Mouse (Mus musculus): ENCODE data around the gene Tmprss13.

Tmprss13 gene

DNA sequence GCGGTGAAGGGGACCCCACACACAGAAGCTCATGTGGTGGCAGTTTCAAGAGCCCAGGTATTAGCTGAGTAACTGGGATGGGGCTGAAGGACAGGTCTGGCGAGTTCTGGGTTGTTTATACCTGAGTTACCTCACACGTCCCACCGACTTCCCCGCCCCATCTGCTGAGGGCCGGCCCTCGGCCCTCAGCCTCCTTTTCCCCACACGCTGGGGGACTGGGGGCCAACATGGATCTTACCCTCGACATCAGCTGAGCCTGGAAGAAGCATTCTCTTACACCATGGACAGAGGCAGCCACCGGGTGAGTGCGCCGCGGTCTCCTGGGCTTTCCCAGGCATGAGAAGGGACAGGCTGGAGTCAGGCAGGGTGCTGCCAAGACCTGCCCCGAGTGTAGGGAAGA, at the start of gene Tmprss13:
Gene Tmprss13 (plus strand): TSS at position 246 of the 400 bp plus-strand sequence.
- DNase-seq (ENCODE audit: inconsistent age in 2 of 2, low spot score in 1 of 2), result no peak

DNA sequence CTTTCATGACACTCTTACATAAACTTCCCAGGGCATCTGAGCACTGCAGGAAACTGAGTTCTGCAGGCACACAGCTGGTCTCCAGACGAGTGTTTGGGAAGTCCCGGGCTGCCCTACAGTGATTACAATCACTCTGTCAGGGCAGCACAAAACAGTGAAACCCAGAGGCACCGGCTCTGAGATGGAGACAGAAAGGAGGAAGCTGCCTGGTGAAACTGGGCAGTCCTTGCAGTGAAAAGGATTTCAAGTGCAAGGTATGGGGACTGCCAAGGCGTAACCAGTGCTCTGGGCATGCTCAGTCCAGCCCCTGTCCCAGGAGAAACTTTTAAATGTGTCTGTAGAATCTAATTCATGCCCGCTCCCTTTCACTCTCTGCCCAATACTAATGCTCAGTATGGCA, 46.7 kb upstream of the Tmprss13 start:
- no peak for DNase-seq (ENCODE audit: inconsistent age in 2 of 2, low spot score in 1 of 2)

DNA sequence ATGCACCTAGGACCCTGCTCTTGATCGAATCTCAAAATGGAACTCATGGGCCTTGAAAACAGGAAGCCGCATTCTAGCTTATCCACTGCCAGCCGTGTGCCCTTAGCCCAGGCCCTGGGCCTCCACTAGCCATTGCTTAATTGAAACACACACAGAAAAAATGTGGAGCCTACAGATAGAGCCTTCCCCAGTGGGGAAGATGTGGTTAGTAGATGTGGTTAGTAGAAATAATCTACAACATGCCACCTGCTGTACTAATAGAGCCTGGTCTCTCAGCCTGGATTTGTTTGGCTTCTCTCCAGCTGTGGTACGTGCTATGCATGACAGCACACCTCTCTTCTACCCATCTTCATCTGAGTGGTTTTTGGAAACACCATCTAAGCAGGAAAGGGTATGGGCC, 44.7 kb upstream of the Tmprss13 start:
- DNase-seq (ENCODE audit: inconsistent age in 2 of 2, low spot score in 1 of 2), result no peak

DNA sequence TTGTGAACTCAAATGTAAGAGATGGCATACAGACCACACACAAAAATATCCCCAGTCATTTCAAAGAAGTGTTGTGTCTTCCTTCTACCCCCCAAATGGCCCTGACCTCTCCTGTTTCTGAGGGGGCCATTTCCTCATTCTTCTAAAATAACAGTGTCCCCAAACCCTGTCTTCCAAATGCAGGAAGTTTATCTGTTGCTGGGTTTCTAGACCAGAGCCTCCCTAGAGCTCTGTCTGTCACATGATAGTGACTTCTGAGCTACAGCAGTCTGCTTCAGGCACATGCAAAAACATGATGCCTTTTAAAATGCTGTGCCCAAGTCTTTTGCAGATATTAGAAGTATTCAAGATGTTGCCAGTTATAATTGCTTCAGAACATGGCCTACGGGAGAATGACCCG, 44.3 kb upstream of the Tmprss13 start:
- no peak for DNase-seq (ENCODE audit: inconsistent age in 2 of 2, low spot score in 1 of 2)

DNA sequence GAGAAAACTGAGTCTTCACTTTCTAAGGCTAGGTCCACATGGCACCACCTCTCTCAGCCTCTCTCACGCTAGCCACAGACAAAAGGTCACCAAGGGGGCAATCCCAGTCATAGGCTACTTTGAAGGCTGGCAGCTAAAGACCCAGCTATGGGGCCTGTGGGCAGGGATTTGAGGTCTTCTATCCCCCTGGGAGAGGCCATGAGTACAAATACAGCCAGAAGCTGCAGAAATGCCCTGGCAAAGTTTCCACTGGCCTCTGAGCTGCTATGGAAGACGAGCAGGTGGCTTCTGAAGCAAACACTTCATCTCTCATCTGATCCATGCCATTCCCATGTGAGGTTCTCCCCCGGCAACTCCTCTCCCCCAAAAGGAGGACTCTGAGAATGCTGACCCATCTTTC, 38.8 kb upstream of the Tmprss13 start:
- DNase-seq (ENCODE audit: inconsistent age in 2 of 2, low spot score in 1 of 2), result no peak

DNA sequence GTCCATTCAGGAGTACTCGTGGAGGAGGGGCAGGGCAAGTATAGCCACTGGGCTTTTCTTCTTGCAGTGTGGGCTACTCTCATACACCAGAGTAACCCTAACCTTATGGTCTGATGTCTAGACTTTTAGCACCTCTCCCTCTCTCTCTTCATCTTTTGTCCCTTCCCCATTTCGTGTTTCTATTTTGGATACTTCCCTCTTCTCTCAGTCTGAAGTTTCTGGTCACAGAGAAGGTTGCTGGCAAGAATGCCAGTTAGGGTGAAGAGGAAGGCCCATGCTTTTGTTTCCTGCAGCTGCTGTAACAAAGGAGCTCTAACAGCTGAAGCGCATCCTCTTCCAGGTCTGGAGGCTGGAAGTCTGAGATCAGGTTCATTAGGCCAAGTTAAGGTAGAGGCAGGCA, 38.0 kb upstream of the Tmprss13 start:
- DNase-seq (ENCODE audit: inconsistent age in 2 of 2, low spot score in 1 of 2), result no peak

DNA sequence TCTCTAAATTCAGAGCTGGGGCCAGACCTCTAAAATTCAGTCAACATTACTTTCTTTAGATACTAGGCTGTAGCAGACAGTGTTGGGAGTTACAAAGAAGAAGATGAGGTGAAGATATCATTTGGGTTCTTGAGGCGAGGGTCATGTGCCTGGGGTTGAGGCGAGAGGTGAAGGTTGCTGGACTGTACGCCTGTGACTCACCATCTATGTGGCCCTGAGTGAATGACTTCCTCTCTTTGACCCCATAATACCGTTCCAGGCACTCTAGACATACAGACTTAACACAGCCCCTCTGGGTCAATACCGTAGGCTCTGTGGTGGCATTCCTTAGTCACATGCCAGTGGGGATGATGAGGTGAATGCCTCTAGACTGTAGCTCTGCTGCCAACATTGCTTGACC, 36.4 kb upstream of the Tmprss13 start:
- no peak for DNase-seq (ENCODE audit: inconsistent age in 2 of 2, low spot score in 1 of 2)

DNA sequence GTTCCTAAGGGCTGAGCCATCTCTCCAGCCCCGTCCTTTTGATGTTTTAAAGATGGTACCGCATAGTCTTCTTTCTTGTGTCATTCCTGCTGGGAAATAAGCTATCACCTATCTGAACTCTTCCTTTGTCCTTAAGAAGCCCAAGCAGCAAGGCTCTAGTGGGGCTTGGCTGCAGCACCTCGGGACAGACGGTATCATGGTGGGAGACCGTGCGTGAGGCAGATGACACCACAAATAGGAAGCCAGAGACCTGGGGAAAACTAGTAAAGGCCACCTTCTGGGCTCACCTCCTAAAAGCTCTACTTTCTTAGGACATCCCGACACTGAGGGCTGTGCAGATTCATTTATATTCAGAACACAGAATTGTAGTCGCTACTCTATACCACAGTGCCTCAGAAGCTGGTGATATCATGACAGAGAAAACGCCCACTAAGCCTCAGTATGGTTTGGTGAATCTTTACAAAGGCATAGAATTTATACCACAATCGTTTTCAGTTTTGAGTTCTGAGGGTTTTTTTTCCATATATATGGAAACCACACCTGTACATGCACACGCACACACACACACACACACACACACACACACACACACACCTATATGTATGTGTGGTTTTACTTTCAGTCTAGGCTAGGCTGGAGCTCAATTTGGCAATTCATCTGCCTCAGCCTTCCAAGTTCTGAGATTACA, 27.3 kb upstream of the Tmprss13 start:
- no peak for DNase-seq (ENCODE audit: inconsistent age in 2 of 2, low spot score in 1 of 2)

DNA sequence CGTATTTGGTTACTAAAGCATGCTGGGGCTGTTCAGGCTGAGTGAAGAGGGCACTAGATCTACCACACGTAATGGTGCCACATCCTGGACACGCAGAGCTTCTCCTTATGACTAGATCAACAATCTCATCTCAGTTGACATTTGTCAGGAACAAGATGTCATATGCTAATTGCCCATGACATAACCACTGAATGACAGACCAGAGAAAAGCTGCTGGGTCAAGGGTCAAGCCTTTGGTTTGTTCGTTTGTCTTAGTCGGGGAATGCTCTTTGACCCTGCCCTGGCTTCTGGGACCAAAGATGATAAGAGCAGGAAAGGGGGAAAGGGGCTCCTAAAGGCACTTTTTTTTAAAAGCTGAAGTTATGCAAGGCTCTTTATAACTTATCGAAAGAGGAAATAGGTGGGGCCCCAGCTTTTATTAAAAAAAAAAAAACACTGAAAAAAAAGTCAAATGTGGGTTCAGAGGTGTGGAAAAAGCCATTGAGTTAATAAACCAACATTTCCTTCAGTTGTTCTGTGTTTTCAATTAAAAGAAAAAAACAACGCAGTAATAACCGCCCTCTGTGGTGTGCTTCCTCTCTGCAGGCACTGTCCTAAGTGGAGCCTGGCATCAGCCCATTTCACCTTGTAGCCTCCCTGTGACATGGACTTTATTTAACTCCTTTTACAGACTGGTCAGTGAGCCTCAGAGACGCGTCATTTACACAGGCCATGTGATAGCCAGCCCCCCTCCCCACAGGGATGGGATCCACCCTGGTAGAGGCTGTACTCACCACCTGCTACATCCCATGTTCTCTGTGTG, 24.5 kb upstream of the Tmprss13 start:
- no peak for DNase-seq (ENCODE audit: inconsistent age in 2 of 2, low spot score in 1 of 2)

DNA sequence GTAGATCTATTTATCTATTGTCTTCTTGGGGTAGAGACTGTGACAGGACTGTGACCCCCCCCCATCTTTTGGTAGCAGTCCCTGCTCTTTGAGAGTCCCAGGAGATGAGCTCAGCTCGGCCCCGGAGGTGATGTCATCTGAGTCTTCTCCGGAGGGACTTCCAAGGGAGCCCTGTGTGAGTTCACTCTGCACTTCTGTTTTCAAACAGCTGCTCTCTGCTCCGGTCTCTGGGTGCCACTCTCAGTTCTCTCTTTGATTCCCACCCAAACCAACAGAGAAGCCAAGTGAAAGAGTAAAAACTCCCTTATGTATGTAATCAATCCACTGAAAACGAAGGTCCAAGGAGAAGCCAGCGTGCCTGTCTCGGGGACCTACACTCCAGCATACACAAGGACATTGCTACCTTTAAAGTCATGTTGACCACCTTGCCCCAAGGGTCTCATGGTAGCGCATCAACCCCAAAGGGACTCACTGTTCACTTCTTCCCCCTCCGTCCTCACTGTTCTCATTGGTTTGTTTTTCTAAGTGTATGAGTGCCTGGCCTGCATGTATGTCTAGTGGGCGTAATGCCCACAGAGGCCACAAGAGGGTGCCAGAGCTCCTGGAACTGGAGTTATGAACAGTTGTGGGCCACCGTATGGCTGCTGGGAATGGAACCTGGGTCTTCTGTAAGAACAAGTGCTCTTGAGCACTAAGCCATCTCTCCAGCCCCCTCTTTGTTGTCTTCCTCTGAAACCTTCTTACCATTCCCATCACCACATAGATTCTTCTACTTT, 19.5 kb upstream of the Tmprss13 start:
- peak; percentile 24 to 59 for DNase-seq (ENCODE audit: inconsistent age in 2 of 2, low spot score in 1 of 2)

DNA sequence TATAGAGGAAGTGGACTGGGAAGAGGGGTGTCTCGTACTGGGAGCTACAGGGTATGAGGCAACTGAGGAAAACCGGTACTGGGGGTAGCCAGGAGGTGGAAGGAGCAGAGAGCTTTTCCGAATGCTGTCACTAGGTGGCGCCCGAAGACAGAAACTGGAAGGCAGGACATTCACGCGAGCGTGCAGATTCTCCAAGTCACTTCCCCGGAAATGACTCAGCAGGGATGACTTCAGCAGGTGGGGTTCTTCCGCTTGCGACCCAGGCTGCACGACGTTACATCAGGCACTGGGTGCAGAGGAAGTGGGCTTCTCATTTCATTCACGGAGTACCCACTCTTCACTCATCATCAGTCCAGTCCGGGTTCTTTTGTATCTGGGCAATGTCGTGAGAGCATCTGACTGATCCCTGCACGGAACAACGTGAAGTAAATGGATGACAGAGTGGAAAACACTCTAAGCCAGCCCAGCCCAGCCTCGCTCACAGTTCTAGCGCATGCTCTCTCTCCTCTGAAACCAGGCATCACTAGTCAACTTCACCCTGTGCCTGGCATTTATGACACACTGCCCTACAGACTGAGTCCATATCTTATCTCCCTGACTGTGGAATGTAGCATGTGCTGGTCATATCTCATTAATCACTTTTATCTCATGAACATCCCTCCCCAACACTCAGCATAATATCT, 18.3 kb upstream of the Tmprss13 start:
- peak; percentile 92 to 98 for DNase-seq (ENCODE audit: inconsistent age in 2 of 2, low spot score in 1 of 2)

DNA sequence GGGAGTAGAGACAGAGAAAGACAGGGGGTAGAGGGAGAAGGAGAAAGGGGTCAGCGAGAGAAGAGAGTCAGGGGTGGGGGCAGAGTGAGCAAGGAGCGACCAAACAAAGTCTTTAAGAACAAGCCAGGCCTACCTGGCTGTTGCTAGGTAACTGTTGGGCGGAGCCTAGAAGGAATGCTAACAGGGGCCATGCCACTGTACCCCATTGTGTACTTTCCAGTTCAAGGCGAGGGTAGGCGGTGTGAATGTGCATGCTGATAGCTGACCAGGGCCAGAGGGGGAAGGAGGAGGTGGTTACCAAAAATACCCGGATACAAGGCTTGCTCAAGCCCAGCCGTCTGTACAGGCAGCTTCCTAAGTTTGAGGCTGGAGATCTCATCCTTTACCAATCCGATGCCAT, 17.1 kb upstream of the Tmprss13 start:
- DNase-seq (ENCODE audit: inconsistent age in 2 of 2, low spot score in 1 of 2), result no peak

DNA sequence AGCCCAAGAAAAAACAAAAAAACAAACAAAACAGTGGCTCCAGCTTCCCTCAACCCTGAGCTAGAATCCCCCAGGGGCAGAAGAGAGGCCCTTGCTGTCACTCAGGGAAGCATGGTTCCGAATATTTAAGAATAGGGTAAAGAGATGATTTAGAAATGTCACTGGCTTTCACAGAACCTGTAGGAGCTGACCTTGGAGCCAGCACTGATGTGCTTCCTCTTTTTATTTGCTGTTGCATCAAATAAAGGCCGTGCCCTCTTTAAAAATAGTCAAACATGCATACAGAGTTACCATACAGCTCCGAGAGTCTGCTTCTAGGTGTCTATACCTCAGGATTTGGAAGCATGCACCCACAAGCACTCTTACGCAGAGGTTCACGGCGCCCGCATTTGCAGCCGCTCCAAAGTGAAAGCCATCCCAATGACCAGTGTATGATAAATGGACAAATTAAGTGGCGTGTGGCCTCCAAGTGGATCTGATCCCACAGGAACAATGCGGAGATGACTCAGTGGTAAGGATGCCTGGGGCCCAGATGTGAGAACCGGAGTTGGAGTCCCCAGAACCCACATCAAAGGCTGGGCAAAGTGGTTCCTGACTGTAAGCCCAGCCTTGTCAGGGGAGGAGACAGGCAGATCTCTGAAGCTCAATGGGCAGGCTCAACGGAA, 12.0 kb upstream of the Tmprss13 start:
- DNase-seq (ENCODE audit: inconsistent age in 2 of 2, low spot score in 1 of 2), result peak; percentile 58 to 78

DNA sequence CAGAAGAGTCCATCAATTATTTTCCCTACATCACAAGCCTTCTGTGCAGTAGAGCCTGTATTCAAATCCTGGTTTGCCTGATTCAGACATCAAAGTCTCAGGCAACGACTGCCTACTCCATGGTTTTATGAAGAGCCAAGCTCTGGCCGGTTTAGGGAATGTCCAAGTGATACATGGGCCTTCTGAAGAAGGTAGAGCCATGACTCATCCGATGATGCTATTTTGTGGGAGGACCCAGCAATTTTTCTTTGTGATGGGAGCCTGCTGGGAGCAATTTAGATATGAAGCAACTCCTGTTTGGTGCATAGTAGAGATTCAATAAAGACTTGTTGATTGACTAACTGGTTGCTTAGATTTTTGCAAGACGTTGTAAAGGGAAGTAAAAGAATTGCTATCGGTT, 10.4 kb upstream of the Tmprss13 start:
- DNase-seq (ENCODE audit: inconsistent age in 2 of 2, low spot score in 1 of 2), result peak in 1 of 2 experiments; percentile 78

DNA sequence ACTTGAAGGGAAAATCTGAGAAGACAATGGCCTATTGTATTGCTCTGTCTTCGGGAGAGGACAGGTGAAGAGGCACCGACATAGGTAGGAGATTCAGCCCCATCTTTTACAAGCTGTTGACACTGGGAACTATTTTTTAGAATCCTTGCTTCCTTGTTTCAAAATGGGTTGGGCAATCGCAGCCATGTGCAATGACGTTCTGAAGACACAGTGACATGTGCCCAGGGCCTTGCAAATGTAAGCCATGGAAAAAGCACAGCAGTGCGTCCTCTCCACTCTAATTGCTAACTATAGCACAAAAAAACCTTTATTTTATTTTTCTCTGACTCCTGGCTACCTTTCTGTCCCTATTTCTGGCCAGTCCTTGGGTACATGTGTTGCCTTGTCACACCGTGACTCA, 7.0 kb upstream of the Tmprss13 start:
- no peak for DNase-seq (ENCODE audit: inconsistent age in 2 of 2, low spot score in 1 of 2)

DNA sequence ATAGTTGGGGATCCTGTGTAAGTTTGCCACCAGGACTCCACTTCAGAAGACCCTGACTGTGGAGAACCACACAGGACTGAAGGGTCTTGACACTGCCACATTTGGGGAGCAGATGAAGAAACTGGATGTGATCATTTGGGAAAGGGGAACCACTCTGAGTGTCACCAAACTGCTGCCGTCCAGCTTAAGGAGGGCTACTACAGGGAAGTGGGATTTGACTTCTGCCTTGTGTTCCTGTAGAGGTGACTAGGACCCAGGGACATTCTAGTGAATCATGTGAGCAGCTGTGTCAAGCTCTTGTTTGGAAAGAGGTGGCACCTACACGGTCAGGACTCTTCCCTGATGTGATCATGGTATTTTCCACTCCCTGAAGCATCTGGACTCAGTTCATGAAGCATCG, 5.0 kb upstream of the Tmprss13 start:
- no peak for DNase-seq (ENCODE audit: inconsistent age in 2 of 2, low spot score in 1 of 2)

DNA sequence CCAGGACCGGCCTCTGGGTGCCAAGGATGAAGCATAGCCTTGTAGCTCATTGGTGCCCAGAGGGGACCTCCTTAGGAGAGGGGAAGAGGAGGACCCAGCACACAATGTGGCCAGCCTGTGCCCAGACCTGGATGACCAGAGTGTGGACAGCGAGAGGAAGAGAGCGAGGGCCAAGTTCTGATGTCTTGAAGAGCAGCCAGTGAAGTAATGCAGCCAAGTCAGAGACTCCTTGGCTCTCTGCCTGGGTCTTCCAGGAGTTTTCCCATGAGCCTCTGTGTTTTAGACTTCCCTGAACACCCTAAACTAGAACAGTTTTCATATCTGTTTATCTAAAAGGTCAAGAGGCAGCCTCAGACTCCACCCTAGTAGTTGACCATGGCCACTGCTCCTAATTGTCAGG, 1.3 kb upstream of the Tmprss13 start:
- peak in 1 of 2 experiments; percentile 74 for DNase-seq (ENCODE audit: inconsistent age in 2 of 2, low spot score in 1 of 2)

DNA sequence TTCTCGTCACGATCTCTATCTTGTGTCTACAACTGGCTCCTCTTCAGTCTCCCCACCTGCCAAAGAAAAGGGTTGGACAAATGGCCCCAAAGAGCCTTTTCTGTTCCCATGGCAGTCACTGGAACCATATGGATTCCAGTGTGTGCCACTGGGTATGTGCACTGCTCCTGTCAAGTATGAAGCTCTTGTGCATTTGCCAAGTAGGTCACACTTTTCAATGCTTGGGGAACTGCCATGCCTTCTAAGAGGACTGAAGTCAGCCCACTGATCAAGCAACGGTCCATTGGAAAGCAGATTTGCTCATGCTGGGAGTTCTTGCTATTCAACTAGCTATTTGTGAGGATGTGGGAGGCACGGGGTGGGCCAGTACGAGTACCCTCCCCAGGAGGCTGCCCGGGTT, 2.6 kb downstream of the Tmprss13 start:
- DNase-seq (ENCODE audit: inconsistent age in 2 of 2, low spot score in 1 of 2), result no peak

DNA sequence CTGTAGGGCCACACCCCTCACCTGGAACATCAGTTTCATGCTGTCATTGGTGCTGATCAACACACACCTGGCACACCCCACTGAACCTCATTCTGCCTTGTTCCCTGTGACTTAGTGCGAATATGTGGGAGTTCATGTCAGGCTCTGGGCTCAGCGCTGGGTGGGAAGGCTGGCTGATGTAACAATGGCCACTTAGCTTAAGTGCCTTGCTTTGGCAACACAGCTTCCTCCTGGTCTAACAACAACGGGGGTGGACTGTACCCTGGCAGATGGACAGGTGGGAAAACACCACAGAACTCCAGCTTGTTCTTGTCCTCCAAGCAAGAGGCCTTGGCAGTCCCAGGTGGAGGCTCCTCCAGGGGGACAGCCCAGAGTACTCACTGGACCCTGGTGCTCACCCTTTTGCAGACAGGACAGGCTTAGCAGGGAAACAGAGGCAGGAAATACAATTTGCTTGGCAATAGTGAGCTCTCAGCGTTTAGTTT, 3.1 kb downstream of the Tmprss13 start:
- DNase-seq (ENCODE audit: inconsistent age in 2 of 2, low spot score in 1 of 2), result no peak

DNA sequence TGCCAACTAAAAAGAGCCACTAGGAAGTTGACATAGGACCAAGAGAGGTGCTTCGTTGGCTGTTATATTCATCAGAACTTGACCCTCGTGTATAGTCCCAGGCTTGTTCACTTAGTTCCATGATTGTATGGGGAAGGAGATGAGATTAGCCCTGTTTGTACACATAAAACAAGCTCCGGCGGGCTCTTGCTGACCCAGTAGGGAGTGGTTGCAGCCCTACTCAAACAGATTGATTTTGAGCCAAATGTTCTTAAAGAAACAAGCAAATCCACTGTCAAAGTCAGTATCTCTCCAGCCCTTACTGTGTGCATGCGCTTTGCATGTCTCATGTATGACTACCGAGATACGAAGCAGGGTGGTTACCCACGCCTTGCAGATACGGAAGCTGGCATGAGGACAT, 7.5 kb downstream of the Tmprss13 start:
- DNase-seq (ENCODE audit: inconsistent age in 2 of 2, low spot score in 1 of 2), result no peak

DNA sequence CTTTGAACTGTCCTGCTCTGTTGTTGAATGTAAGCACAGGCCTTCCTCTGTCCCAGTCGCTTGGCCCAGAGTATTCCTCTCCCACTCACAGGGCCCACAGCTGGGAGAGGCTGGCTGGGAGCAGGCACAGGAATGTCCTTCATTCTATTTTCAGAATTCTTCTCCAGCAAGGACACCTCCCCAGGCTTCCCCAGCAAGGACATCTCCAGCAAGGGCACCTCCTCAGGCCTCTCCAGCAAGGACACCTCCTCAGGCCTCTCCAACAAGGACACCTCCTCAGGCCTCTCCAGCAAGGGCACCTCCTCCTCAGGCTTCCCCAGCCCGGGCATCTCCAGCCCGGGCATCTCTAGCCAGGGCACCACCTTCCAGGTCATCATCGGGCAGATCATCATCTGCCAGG, 9.4 kb downstream of the Tmprss13 start:
- peak; percentile 51 to 82 for DNase-seq (ENCODE audit: inconsistent age in 2 of 2, low spot score in 1 of 2)

Measured in adrenal gland, adult (tissue).